Mouse (Mus musculus): ENCODE results near the gene Lhfpl3. TPM values are rescaled to one million over a fixed set of nuclear protein-coding genes. Genes with fewer than 3 reads are reported as not detected.
"Not testable (repeated sequence)": the region's sequence is repeated elsewhere in the genome, so short reads cannot be mapped to it uniquely, and the experiment has no call there.

Gene Lhfpl3
- 10 to 100 TPM; 19.0 to 23.4 TPM for total RNA-seq (2021)

GRCm38 (mm10) chr5:22745885-22746532, at the start of gene Lhfpl3:
Lhfpl3 (plus strand) TSS chr5:22746059.
- intact Hi-C loops (cut with DNase I), result no loop called here
- peak; percentile 63 to 66 for DNase-seq (ENCODE audit: low spot score in 2 of 2)

GRCm38 (mm10) chr5:22706271-22706670, 39.6 kb upstream of the Lhfpl3 start:
- intact Hi-C loops (cut with DNase I); DNase-seq (ENCODE audit: low spot score in 2 of 2): not testable (repeated sequence)

GRCm38 (mm10) chr5:22745529-22745884, 352 bp upstream of the Lhfpl3 start:
- intact Hi-C loops (cut with DNase I), result no loop called here
- DNase-seq (ENCODE audit: low spot score in 2 of 2), result no peak

GRCm38 (mm10) chr5:22746533-22747021, 718 bp downstream of the Lhfpl3 start:
- peak in 1 of 2 experiments; percentile 4 for DNase-seq (ENCODE audit: low spot score in 2 of 2)
- intact Hi-C loops (cut with DNase I), result no loop called here

GRCm38 (mm10) chr5:22747305-22747704, 1.4 kb downstream of the Lhfpl3 start:
- no peak for DNase-seq (ENCODE audit: low spot score in 2 of 2)
- intact Hi-C loops (cut with DNase I), result no loop called here

- intact Hi-C loops (cut with DNase I), result loop anchor here (5.0 kb wide), 1 partner anchor 470 kb away; no protein-coding TSS in a partner anchor
Measured at GRCm38 (mm10) chr5:22757261-22757660, 11.4 kb downstream of the Lhfpl3 start.

GRCm38 (mm10) chr5:22770726-22771125, 24.9 kb downstream of the Lhfpl3 start:
- DNase-seq (ENCODE audit: low spot score in 2 of 2), result no peak
- intact Hi-C loops (cut with DNase I), result no loop called here

More at GRCm38 (mm10) chr5:22757261-22757660, 11.4 kb downstream of the Lhfpl3 start:
- no peak for DNase-seq (ENCODE audit: low spot score in 2 of 2)

GRCm38 (mm10) chr5:22795361-22795760, 49.5 kb downstream of the Lhfpl3 start:
- DNase-seq (ENCODE audit: low spot score in 2 of 2), result peak in 1 of 2 experiments; percentile 18
- intact Hi-C loops (cut with DNase I), result no loop called here

- intact Hi-C loops (cut with DNase I), result no loop called here
- peak; percentile 12 to 48 for DNase-seq (ENCODE audit: low spot score in 2 of 2)
Measured at GRCm38 (mm10) chr5:22813426-22813825, 67.6 kb downstream of the Lhfpl3 start.

GRCm38 (mm10) chr5:22829822-22830450, 84.1 kb downstream of the Lhfpl3 start:
- peak in 1 of 2 experiments; percentile 3 for DNase-seq (ENCODE audit: low spot score in 2 of 2)
- intact Hi-C loops (cut with DNase I), result no loop called here

- intact Hi-C loops (cut with DNase I), result no loop called here
- no peak for DNase-seq (ENCODE audit: low spot score in 2 of 2)
Measured at GRCm38 (mm10) chr5:22851572-22851971, 105.7 kb downstream of the Lhfpl3 start.

- DNase-seq (ENCODE audit: low spot score in 2 of 2), result no peak
- intact Hi-C loops (cut with DNase I), result no loop called here
Measured at GRCm38 (mm10) chr5:22853503-22853902, 107.6 kb downstream of the Lhfpl3 start.

GRCm38 (mm10) chr5:22856480-22856879, 110.6 kb downstream of the Lhfpl3 start:
- DNase-seq (ENCODE audit: low spot score in 2 of 2), result no peak
- intact Hi-C loops (cut with DNase I), result no loop called here

GRCm38 (mm10) chr5:22861399-22861798, 115.5 kb downstream of the Lhfpl3 start:
- intact Hi-C loops (cut with DNase I), result no loop called here
- no peak for DNase-seq (ENCODE audit: low spot score in 2 of 2)

GRCm38 (mm10) chr5:22869031-22869430, 123.2 kb downstream of the Lhfpl3 start:
- intact Hi-C loops (cut with DNase I), result no loop called here
- DNase-seq (ENCODE audit: low spot score in 2 of 2), result no peak

- intact Hi-C loops (cut with DNase I), result no loop called here
- DNase-seq (ENCODE audit: low spot score in 2 of 2), result peak in 1 of 2 experiments; percentile 25
Measured at GRCm38 (mm10) chr5:22872417-22872816, 126.6 kb downstream of the Lhfpl3 start.

- intact Hi-C loops (cut with DNase I), result no loop called here
- DNase-seq (ENCODE audit: low spot score in 2 of 2), result peak; percentile 45 to 77
Measured at GRCm38 (mm10) chr5:22888345-22888744, 142.5 kb downstream of the Lhfpl3 start.

- intact Hi-C loops (cut with DNase I), result no loop called here
- DNase-seq (ENCODE audit: low spot score in 2 of 2), result no peak
Measured at GRCm38 (mm10) chr5:22889481-22889880, 143.6 kb downstream of the Lhfpl3 start.

GRCm38 (mm10) chr5:22897228-22897627, 151.4 kb downstream of the Lhfpl3 start:
- intact Hi-C loops (cut with DNase I), result no loop called here
- no peak for DNase-seq (ENCODE audit: low spot score in 2 of 2)

GRCm38 (mm10) chr5:22897656-22898289, 151.9 kb downstream of the Lhfpl3 start:
- no peak for DNase-seq (ENCODE audit: low spot score in 2 of 2)
- intact Hi-C loops (cut with DNase I), result no loop called here

- intact Hi-C loops (cut with DNase I), result no loop called here
- DNase-seq (ENCODE audit: low spot score in 2 of 2), result no peak
Measured at GRCm38 (mm10) chr5:22898593-22898992, 152.7 kb downstream of the Lhfpl3 start.
